Mouse (Mus musculus) ovary, adult 18-20 months (tissue): ENCODE data around the gene Hist1h4b.
"Not testable (repeated sequence)": the region's sequence is repeated elsewhere in the genome, so short reads cannot be mapped to it uniquely, and the experiment has no call there.

Source experiments
- DNase-seq: peaks from one replicate; pipeline ENCODE4 v3.0.0; 2022; ENCODE audit warnings: low spot score, mixed read lengths

Gene Hist1h4b

DNA sequence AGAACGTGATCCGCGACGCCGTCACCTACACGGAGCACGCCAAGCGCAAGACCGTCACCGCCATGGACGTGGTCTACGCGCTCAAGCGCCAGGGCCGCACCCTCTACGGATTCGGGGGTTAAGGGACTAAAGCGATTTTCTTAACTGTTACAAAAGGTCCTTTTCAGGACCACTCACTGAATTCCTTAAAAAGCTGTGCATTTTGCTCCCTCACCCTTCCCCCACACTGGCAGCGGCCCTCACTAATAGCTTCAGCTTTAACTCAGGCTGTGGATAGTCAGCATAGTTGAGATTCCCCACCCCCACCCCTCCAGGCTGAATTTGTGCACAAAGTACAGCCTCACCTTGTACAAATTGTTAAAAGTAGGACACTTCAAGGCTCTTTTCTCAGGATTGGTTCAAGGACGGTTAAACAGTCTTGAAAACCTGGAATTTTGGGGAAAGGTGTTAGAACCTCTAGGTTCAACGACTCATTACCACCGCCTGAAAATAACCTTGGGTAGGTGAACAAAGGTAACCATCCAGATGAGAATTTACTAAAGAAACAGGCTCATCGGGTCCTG, 479 bp downstream of the Hist1h4b start:
- DNase-seq = no peak

DNA sequence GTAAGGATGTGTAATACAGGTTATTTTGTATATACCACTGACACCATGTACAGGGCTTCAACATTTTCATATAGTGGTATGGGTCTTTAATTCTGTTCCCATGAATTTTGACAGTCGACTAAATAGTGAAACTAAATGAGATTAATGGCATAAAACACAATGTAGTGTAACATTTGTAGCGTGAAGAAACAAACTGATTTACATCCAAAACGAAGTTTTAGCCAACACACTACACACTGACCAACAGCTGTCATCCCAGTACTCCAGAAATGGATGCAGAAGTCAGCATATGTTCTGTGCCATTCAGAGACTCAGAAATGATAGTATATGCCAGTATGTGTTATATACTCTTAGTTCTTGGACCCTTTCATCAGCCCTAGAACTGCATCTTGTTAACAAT, 1.1 kb downstream of the Hist1h4b start:
- no peak for DNase-seq

DNA sequence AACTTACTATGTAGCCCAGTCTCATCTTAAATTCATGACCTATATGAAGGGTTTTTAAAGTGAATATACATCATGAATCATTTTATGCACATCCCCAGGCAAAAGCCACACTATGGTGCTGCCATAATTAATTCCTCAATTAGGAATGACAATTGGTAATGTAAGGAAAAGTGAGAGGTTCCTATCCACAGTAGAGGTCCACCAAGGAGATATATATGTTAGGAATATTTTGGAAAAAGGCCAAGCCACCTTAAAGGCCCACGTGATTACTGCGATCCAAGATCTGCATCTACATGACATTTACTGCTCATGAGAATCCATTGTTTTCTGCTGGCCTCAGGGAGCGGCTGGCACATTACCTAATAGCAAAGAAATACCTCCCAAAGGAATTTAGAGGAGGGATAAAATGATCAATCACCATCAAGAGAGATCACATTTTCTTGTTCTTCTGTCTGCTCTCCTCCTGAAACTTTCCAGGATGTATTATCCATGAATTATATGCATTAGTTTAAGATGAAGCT, 2.5 kb downstream of the Hist1h4b start:
- DNase-seq = no peak

DNA sequence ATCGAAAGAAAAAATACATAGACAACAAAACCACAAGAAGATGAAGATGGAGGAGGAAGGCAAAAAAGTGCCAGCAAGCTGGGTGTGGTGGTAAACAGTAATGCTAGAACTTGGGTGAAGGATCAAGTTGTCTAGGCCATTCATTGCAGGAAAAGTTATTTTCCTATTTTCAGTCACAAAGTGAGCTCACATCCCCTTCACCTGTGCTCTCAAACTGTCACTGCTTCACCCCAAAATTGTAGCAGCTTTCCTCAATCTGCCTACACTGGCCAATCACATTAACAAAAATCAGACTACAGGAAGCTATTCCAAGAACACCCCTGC, 3.1 kb downstream of the Hist1h4b start:
- no peak for DNase-seq

DNA sequence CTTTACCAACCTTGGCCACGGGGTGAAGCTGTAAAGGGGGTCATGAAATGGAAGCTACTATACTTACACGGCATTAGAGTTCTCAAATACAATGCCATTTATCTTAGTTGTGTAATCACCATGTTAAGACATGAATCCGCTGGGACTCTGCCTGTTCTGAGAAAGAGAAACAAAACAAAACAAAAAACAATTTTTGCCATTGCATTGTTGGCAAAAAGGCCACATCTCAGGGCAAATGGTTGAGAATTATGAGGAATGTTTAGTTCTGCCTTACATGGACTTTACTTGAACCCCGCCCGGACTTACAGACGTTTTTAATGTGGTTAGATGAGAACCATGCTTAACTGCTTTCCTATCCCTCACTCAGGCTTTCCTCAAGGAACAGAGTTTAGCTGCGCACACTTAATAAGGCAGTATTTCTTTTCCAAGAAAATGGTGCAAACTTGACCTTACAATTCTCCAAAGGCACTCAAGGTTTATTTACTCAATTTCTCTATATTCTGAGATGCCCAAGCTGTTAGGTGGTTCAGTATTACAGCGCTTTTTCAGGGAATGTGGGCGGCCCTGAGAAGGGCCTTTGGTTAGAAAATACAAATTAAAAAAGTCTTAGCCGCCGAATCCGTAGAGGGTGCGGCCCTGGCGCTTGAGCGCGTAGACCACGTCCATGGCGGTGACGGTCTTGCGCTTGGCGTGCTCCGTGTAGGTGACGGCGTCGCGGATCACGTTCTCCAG, 3.6 kb downstream of the Hist1h4b start:
- no peak for DNase-seq

DNA sequence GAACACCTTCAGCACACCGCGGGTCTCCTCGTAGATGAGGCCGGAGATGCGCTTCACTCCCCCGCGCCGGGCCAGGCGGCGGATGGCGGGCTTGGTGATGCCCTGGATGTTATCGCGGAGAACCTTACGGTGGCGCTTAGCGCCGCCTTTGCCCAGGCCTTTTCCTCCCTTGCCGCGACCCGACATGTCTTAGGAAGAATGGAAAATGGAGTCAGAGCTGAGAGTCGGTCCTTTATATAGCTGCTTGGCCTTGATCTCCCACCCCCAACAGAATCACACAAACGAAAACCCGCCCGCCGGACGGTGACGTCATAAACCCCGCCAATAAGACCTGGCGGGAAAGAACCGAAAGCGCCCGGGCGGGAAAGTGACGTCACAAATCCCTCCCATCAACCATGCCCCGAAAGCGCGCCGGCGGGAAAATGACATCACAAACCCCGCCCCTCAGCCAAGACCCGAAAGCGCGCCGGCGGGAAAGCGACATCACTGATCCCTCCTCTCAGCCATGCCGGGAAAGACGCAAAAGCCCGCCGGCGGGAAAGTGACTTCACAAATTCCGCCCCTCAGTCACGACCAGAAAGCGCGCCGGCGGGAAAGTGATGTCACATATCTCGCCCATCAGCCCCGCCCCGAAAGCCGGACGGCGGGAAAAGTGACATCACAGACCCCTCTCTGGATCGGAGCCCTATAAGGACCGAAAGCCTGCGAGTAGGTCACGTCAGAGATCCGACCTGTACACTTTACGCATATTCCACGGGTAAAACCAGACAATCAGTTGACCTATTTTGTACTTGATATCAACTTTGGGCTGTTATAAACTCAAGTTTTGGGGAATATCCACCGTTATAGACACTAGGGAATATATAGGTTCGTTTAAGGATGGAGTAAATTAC, 4.4 kb downstream of the Hist1h4b start, which contains the start of gene Hist1h4a:
Hist1h4a (minus strand) TSS at position 259 of the 893 bp plus-strand sequence.
- peak; percentile 95 for DNase-seq

DNA sequence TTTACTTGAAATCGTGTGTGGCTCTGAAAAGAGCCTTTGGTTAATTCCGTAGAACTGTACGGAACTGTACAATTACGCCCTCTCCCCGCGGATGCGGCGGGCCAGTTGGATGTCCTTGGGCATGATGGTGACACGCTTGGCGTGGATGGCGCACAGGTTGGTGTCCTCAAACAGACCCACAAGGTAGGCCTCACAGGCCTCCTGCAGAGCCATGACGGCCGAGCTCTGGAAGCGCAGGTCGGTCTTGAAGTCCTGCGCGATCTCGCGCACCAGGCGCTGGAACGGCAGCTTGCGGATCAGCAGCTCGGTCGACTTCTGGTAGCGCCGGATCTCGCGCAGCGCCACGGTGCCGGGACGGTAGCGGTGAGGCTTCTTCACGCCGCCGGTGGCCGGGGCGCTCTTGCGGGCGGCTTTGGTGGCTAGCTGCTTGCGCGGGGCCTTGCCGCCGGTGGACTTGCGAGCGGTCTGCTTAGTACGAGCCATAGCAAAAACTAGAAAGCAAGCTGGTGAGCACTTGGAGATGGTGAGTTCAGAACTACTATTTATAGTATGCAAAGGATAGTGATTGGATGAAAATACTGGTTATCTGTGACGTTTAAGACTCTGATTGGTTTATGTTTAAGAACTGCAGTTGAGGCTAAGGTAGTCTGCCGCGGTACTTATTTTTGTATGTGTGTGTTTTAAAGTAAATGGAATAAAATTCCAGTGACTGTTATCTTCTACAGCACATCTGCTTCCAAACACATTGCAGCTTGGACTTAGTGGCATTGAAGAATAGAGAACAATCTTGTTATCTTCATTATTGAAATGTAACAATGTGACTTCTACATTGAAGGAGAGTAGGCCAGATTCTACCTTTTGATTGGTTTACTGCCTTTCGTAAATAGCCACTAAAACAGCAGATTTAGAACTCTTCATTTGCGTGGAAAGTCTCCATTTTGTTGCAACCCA, 5.3 kb downstream of the Hist1h4b start, which contains the start of gene Hist1h3a:
Hist1h3a (minus strand) TSS at position 516 of the 951 bp plus-strand sequence.
- DNase-seq = peak; percentile 30

DNA sequence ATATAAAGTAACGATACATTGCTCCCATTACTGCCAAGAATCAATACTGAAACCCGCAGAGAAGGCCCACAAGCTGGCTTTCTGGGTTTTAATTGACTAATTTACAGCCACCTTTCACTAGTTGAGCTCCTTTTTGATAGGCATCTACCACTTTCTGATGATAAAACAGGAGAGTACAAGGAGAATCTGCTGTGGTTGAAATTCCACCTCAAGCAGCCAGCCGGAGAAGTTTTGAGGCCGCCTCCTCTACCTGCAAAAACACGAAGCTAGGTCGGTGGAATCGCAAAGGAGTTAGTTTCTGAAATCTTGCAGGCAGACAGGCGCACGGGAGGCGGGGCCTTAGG, 6.4 kb downstream of the Hist1h4b start:
- DNase-seq = no peak

DNA sequence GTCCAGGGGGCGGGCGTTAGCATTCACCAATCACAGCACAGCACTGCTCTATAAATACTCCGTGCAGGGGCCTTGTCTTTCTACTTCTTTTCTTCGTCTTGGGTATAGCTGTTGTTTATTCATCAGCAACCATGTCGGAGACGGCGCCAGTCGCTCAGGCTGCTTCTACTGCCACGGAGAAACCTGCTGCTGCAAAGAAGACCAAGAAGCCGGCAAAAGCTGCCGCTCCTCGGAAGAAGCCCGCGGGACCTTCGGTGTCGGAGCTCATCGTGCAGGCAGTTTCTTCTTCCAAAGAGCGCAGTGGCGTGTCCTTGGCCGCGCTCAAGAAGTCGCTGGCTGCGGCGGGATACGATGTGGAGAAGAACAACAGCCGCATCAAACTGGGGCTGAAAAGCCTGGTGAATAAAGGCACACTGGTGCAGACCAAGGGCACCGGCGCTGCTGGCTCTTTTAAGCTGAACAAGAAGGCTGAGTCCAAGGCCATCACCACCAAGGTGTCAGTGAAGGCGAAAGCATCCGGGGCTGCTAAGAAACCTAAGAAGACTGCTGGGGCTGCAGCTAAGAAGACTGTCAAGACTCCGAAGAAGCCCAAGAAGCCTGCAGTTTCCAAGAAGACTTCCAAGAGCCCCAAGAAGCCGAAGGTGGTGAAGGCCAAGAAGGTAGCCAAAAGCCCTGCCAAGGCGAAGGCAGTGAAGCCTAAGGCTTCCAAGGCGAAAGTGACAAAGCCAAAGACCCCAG, 6.9 kb downstream of the Hist1h4b start, which contains the start of gene Hist1h1a:
Hist1h1a (plus strand) TSS at position 81 of the 738 bp plus-strand sequence.
- DNase-seq = peak; percentile 77

DNA sequence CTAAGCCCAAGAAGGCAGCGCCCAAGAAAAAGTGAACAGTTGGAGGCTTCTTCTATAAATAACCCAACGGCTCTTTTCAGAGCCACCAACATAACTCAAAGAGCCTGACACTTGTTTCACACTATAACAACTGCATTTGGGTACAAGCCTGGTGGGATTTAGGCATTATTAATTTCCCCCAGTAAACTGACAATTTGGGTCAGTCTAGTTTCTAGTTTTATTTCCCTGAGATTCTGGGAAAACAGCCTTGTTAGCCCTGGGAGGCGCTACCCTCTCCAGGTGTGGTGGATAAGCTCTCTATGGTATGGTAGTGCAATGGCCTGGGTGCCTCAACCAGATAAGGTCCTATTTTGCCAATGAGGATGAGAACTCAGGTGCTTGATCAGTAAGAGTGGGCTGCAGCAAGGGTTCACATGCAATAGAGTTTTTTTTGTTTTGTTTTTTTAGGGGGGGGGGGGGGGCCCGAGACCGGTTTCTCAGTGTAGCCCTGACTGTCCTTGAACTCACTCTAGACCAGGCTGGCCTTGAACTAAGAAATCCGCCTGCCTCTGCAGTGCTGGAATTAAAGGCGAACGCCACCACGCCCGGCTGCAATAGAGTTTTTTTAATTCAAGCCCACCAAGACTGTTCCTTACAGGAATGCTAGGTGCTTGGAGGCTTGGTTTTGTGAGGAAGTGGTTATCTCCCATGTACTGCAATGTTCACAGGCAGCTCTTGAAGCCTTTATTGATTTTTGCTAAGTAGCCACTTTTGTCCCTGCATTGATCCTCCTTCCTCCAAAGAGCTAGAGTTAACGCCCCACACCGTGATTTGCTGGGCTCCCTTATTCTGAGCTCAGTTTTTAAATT, 7.7 kb downstream of the Hist1h4b start:
- no peak for DNase-seq

DNA sequence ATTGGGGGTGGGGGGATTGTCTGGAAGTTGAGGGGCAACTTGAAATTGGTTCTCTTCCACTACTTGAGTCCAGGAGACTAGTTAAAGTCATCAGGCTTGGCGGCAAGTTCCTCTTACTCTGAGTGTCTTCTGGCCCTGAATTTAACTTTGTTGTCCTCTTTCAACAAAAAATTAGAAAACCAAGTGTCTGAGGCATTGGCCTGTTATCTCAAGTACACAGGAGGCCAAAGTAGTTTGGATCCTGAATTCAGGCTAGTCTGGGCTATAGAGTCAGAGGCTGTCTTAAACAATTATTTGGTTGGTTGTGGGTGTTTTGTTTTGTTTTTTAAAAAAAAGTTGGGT, 8.3 kb downstream of the Hist1h4b start:
- DNase-seq = no peak

DNA sequence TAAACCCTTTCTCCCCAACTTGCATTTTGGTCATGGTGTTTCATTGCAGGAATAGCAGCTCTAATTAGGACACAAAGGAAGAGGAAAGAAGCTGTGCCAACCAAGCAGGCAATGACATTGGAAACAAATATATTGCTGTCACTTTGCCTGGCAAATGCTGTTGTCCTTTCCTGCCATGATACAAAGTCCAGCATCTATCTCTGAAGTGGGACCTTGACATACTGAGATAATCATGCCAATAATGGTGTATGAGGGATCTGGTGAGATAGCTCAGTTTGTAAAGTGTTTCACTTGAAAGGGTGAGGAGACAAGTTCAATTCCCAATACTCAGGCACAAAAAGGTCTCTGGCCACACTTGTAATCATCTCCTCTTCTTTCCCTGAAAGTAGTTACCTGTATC, 10.0 kb downstream of the Hist1h4b start:
- no peak for DNase-seq

DNA sequence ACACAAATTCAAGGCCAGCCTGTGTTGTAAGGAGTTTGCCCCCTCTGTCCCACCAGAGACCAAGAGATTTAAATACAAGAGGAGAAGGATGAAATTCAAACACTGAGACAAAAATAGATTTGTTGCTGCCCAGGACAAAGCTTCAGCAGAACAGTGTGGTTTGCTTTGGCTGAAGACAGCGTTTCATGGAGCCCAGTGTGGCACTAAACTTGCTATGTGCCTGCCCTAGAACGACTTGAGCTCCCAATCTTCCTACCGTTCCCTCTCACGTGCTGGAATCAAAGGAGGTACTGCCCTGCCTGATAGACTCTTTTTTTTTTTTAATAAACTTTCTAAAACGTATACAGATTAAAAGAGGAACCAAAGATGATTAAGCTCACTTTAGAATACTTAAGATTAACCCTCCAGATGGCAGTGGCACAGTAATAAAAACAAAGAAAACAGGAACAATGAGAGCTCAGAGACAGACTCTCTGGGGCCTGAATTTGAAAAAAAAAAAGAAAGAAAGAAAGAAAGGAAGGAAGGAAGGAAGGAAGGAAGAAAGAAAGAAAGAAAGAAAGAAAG, 12.1 kb downstream of the Hist1h4b start:
- DNase-seq = no peak

DNA sequence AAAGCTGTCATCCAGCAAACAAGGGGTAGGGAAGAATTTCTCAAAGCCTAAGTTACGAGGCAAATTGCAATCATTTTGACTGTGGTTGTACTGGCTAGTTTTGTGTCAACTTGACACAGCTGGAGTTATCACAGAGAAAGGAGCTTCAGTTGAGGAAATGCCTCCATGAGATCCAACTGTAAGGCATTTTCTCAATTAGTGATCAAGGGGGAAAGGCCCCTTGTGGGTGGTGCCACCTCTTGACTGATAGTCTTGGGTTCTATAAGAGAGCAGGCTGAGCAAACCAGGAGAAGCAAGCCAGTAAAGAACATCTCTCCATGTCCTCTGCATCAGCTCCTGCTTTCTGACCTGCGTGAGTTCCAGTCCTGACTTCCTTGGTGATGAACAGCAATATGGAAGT, 12.8 kb downstream of the Hist1h4b start, which contains the start of gene Trim38:
Trim38 (plus strand) TSS at position 301 of the 400 bp plus-strand sequence.
- DNase-seq = not testable (repeated sequence)

DNA sequence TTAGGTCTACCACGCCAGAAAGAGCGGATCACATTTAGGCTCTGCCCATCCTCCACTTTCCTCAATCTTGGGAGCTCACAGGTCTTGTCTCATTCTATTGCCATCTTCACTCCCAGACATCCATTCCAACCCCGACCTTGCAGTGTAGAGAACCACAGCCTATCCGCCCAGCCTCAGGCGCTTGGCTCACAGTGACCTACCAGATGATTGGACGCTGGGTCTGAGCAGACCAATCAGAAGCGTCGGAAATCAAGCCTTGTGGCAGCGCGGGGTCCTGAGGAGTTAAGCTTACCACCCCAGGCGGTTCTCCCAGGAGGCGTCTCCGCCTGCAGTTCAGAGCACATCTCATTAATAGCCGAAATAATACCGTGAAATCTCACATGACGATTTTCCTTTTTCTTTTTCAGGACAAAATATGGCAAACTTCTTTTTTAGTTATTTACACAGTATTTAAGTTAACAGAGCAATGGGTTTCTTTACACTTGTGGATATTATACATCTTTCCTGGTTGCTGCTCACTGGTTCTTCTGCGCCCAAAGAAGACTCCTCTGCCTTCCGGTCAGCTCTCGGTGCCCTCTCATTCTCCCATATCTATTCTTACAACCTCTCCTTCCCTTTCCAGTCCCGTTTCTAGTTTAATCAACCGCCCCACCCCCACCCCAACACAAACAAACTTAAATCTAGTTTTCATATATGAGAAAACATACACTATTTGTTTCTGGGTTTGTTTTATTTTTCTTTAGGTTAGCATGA, 15.9 kb downstream of the Hist1h4b start:
- DNase-seq = peak; percentile 44

DNA sequence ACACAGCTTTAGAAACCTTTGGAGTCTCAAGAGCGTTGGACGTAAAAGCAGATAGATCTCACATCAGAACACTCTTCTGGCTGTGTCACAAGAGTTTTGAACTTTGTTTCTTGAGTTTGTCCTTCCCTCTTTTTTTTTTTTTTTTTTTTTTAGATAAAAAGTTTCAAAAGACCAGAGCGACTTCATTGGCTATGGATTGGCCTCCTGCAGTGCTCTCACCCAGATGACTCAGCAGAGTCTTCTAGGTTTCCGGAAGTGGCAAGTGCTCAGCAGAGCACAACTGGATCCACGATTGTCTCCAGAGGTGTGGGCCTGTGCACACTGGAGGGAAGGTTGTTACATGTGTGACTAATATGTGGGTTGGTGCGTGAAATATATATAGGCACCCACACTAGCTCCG, 21.5 kb downstream of the Hist1h4b start:
- no peak for DNase-seq

DNA sequence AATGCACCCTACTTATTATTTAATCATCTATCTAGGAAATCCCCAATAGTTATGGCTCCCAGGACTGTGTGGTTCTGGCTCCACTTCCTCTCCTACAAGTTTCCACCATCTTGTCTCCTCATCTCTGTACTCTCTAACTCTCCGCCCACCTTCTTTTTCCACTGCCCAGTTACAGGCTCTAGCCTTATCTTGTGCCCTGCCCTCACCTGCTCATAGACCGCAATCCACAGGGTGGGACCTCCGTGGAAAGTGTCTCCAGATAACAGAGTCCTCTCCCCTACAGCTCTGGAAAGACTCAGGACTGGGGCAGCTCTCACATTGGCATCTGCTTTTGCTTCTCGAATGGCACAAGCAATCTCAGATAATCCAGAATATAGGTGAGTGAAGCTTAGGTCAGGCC, 22.2 kb downstream of the Hist1h4b start:
- no peak for DNase-seq

DNA sequence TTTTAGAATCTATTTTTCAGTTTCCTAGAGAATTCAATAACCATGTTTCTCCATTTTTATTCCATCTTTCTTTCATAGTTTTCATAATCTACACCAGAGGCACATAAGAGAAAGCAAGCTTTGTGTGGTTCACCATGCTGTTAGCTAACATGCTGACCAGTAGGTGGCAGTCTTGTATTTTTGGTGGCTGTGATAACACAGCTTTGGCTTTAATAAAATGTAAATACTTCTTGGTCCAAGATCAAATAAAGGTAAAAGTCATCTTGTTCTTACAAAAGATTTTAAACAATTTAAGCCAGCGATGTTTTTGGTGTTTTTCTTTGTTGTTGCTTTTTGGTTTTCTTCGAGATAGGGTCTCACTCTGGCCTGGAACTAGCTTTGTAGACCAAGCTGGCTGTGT, 35.7 kb downstream of the Hist1h4b start:
- DNase-seq = no peak

DNA sequence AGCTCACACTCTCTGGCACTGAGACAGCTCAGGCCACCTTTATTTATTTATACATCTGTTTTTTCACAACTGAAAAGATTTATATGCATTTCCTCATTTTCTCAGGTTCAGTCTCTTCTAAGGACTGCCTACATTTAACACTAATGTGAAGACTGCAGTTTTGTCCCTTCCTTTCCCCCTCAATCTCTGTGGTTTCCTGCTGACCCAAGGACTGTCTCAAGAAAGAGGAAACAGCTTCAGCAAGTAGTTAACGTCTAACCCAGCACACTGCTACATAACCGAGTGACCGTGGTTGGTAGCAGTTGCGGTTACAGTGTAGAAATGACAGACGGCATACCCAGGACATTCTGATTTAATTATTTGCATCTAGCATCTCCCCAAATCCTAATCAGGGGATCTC, 42.6 kb downstream of the Hist1h4b start:
- no peak for DNase-seq
